Mouse (Mus musculus): ENCODE data around the gene Ephb2.

DNA sequence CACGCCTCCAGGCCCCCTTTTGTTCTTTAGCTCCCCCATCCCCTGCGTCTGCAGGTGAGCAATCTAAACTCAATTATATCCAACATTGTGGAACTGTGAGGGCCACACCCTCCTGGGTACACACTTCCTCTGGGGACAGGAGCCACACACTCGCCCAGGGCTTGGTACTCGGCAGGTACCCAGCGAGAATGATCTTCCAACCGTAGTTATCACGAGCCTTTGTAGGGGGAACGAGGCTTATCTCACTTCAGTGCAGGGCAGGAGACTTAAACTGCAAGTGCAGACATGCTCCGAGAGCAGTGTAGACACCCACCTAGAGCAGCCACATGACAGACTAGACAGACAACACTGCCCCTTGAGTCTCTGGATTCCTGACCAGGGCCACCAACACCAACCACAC is 115.8 kb downstream of the Ephb2 start:
- TF ChIP-seq TAL1 (IDR thresholded peaks at IDR 0.05; ENCODE audit: low read length) (no peak), GATA1 (IDR thresholded peaks at IDR 0.05; ENCODE audit: low read length) (no peak)
